Mouse (Mus musculus) stomach, postnatal 0 days (tissue): Measurements from ENCODE around the gene Lpar3.

Experiments used
- CTCF ChIP-seq: IDR thresholded peaks from 2 replicates; pipeline ENCODE4 v1.5.1; 2016; ENCODE audit warnings: antibody characterized with exemption, low read depth, mild to moderate bottlenecking, moderate library complexity
- EP300 ChIP-seq: optimal IDR thresholded peaks from 2 replicates; pipeline ENCODE3; 2016; ENCODE audit warnings: antibody characterized with exemption

GRCm38 (mm10) chr3:146207440-146207839 is 13.3 kb upstream of the Lpar3 start:
- TF ChIP-seq CTCF (no peak), EP300 (no peak)
